Mouse (Mus musculus) heart, embryonic 11.5 days (tissue): ENCODE data around the gene Zfp358. TPM values are rescaled to one million over a fixed set of nuclear protein-coding genes. Genes with fewer than 3 reads are reported as not detected.

ENCODE experiments used
- ATAC-seq: fragments of 200-750 bp; cut with Nextera tagmentation; replicated peaks from 2 replicates; pipeline ENCODE4 v1.8.0; 2017; ENCODE audit warnings: moderate library complexity; ENCODE audit not compliant: insufficient number of reproducible peaks, low FRiP score, low TSS enrichment
- H3K27ac ChIP-seq: fragments of 300-500 bp; sonication (generic); 2 replicates; pipeline ENCODE4 v1.5.1; 2014; ENCODE audit warnings: mild to moderate bottlenecking, low read depth, low read length
- H3K27me3 ChIP-seq: fragments of 300-500 bp; sonication (generic); 2 replicates; pipeline ENCODE4 v1.6.1; 2014; ENCODE audit warnings: mild to moderate bottlenecking, low read length, mixed read lengths; ENCODE audit not compliant: control insufficient read depth, insufficient read depth
- H3K36me3 ChIP-seq: fragments of 300-500 bp; sonication (generic); 2 replicates; pipeline ENCODE4 v1.6.1; 2014; ENCODE audit warnings: mild to moderate bottlenecking, low read length, moderate library complexity, mixed read lengths; ENCODE audit not compliant: control insufficient read depth, insufficient read depth
- H3K4me1 ChIP-seq: fragments of 300-500 bp; sonication (generic); 2 replicates; pipeline ENCODE4 v1.6.1; 2014; ENCODE audit warnings: low read length; ENCODE audit not compliant: control insufficient read depth, insufficient read depth
- H3K4me2 ChIP-seq: fragments of 300-500 bp; sonication (generic); 2 replicates; pipeline ENCODE4 v1.6.1; 2014; ENCODE audit warnings: mild to moderate bottlenecking, moderate library complexity
- H3K4me3 ChIP-seq: fragments of 300-500 bp; sonication (generic); 2 replicates; pipeline ENCODE4 v1.5.1; 2014; ENCODE audit warnings: low read depth, low read length
- H3K9ac ChIP-seq: fragments of 300-500 bp; sonication (generic); 2 replicates; pipeline ENCODE4 v1.6.1; 2014; ENCODE audit warnings: mild to moderate bottlenecking, low read depth, low read length, moderate library complexity
- H3K9me3 ChIP-seq: fragments of 300-500 bp; sonication (generic); replicated peaks from 2 replicates; pipeline ENCODE4 v1.6.1; 2016; ENCODE audit warnings: low read length; ENCODE audit not compliant: control insufficient read depth
- WGBS: fragments of 180-500 bp; shearing (Covaris S2); extraction: QIAGEN DNeasy Blood & Tissue Kit; methylation state at CpG from one replicate; pipeline ENCODE4 v1.1.7; 2014; ENCODE audit not compliant: insufficient replicate concordance; 5-methylcytosine and 5-hydroxymethylcytosine counted together
- polyA plus RNA-seq: library from polyadenylated mRNA; unstranded; fragments of >200 nt; fragmentation: Nextera tagmentation; extraction: Ambion mirVana; gene quantifications from 2 replicates; pipeline ENCODE4 v1.2.1, GENCODE M21; 2014

The Zfp358 gene
- polyA plus RNA-seq, 1 experiment from 2014 or later, result 19.7 TPM

DNA sequence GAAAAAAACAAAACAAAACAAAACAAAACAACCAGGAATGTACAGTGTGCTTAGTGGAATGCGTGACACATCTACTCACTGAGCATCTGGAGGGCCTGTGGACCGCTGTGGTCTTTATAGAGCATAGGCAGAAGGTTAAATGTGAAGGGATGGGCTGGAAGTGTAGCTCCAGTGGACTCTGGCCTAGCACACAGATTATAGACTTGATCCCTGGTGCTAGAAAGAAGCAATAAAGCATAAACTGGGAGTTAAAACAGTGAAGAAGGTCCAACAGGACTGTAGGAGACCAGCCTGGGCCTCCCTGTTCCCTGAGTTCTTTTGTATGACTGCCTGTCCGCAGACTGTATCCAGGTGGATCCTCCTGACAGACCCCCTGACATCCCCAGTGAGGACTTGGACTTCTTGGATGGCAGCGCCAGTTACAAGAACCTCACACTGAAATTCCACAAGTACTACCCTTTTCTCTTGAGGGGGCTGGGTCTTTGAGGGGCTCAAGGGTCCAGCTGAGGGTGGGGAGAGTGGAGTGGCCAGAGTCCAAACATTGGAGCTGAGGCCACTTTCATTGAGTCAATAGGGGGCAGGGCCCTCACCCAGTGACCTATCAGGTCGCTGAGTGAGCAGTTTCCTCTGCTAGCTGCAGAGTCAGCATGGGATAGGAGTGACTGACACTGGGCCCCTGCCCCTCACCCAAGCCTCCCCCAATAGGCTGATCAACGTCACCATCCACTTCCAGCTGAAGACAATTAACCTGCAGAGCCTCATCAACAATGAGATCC is 15.2 kb downstream of the Zfp358 start:
- Histone ChIP-seq H3K27me3 (no peaks in the 10 kb centered on the region), H3K9me3 (no peaks in the 10 kb centered on the region), H3K36me3 (peaks cover 22% of the 10 kb centered on the region), H3K4me1 (no peaks in the 10 kb centered on the region), H3K27ac (no peak overlapping the region), H3K4me2 (no peak overlapping the region), H3K4me3 (no peak overlapping the region), H3K9ac (no peak overlapping the region)
- ATAC-seq, result no peak
- 86% methylated on average over 6 of the region's 6 CpGs for WGBS

DNA sequence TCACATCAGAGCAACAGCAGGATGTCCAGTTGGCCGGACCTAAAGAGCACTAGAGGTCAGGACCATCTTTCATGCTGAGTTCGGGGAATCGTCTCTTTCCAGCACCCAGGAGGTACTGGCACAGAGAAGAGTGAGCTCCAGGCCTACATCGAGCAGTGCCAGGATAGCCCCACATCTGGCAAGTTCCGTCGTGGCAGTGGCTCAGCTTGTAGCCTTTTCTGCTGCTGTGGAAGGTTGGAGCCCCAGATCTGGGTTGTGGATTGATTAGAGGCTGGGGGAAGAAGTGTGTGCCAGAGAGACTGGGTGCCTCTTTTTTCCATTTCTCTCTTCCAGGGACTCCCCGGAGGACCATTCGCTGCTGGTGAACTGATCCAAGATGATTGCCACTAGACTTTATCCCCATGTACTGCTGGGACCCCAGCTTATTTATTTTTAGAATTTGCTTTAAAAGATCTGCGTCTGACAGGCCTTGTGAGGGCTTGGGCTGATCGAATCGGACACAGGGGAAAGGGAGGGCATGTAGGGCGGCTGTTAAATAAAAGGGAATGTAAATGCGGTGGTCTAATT is 21.8 kb downstream of the Zfp358 start:
- Histone ChIP-seq H3K27ac (no peak overlapping the region), H3K36me3 (peaks cover 14% of the 10 kb centered on the region), H3K27me3 (no peaks in the 10 kb centered on the region), H3K4me2 (peak overlapping the region; percentile 98), H3K4me1 (0 out of 2 replicates have a peak, but pooled peaks cover 2% of the 10 kb centered on the region), H3K9ac (peak overlapping the region; percentile 74), H3K4me3 (peak overlapping the region; percentile 69), H3K9me3 (no peaks in the 10 kb centered on the region)
- ATAC-seq, result no peak
- 34% methylated on average over 13 of the region's 13 CpGs for WGBS

DNA sequence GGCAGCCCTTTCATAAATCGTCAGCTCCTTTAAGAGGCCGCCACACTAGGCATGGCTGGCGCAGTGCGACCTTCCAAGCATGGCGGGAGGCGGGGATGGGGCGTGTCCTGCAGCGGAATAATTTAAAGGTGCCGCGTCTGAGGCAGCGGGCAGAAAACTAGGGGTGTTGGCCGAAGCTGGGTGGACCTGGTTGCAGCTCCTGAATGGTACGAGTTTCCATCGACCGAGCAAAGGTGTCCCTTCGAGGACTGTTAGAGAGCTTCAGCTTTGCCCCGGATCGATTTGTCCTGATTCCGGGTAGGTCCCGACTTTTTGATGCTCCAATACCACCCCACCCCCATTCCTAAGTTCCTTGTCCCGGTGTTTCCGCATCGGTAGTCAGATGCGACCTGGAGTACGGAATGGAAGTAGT is 22.3 kb downstream of the Zfp358 start, which contains the start of gene Pnpla6:
TSS of gene Pnpla6 (plus strand) at position 125 of the 412 bp plus-strand sequence.
- Histone ChIP-seq H3K4me2 (peak within 1 kb of the TSS; percentile 98), H3K4me3 (peak within 1 kb of the TSS; percentile 69), H3K4me1 (0 out of 2 replicates have a peak, but pooled peaks cover 2% of the 10 kb centered on the region), H3K9me3 (no peaks in the 10 kb centered on the region), H3K9ac (peak within 1 kb of the TSS; percentile 74), H3K27me3 (no peaks in the 10 kb centered on the region), H3K27ac (peak within 1 kb of the TSS; percentile 60), H3K36me3 (peaks cover 12% of the 10 kb centered on the region)
- peak; percentile 77 for ATAC-seq
- WGBS, result under 1% methylated on average over 25 of the region's 25 CpGs

DNA sequence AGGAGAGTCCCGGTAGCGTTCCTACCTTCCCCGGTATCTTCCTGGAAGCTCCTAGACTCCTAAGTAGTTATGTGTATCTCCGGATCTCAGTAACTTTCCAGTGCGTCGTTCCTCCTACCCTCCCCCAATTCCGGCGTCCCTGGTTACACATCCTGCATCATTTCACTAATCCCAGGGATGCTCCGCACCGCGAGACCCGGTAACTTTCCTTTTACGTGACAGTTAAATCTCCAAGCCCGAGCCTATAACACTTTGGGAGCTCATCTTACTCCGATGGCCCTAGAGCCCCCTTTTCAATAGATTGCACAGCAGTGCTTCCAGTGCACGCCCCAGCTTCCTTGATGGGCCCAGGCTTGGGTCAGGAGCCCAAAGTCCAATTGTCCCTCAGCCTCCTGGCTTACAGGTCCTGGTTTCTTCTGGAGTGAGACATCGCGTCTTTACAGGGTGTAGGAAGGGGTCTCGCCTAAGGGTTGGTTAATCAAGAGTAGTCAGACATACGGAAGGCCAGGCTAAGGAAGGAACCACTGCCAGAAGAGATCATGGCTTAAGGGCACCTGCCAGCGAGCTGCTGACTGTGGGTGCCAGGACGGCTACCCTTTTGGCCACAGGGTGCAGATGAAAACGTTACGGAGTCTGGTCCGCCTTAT is 23.0 kb downstream of the Zfp358 start:
- Histone ChIP-seq H3K9ac (peak overlapping the region; percentile 74), H3K36me3 (peaks cover 10% of the 10 kb centered on the region), H3K4me1 (0 out of 2 replicates have a peak, but pooled peaks cover 2% of the 10 kb centered on the region), H3K4me2 (peak overlapping the region; percentile 98), H3K27me3 (no peaks in the 10 kb centered on the region), H3K27ac (peak overlapping the region; percentile 60), H3K9me3 (no peaks in the 10 kb centered on the region), H3K4me3 (peak overlapping the region; percentile 69)
- ATAC-seq, result peak; percentile 33; the same call in 1 of the 2 replicates
- WGBS, result under 1% methylated on average over 25 of the region's 25 CpGs

DNA sequence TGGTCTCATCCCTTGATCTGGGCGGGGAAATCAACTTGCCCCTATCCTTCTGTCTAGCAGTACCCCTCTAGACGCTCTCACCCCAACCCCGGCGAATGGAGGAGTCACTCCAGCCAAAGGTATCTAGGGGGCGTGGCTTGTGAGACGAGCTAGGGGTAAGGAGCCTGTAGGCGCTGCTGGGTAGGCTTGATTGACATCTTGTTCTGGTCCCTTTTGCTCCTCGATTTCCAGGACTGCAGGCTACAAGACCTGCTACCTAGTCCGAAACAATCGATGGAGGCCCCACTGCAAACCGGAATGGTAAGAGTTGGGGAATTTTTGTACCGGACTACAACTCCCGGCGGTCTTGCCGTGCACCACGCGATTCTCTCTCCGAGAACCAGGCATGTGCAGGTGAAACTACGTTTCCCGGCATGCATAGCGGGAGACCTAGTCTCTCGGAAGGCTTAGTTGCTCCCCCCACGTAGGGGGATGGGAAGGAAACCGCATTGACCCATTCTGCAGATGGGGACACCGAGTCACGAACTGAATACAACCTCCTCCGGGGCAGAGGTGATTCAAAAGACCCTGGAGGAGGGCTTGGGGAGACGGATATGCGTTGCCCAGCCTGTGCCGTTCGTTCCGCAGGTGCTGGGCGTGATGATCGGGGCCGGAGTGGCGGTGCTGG is 23.6 kb downstream of the Zfp358 start:
- H3K4me3 ChIP-seq, result peak overlapping the region; percentile 69
- peak overlapping the region; percentile 74 for H3K9ac ChIP-seq
- ATAC-seq, result peak; percentile 86
- H3K27me3 ChIP-seq, result no peaks in the 10 kb centered on the region
- no peaks in the 10 kb centered on the region for H3K9me3 ChIP-seq
- under 1% methylated on average over 36 of the region's 36 CpGs for WGBS
- H3K36me3 ChIP-seq, result peaks cover 7% of the 10 kb centered on the region
- H3K4me2 ChIP-seq, result peak overlapping the region; percentile 98
- peak overlapping the region; percentile 60; the same call in 1 of the 2 replicates for H3K27ac ChIP-seq
- 0 out of 2 replicates have a peak, but pooled peaks cover 2% of the 10 kb centered on the region for H3K4me1 ChIP-seq

DNA sequence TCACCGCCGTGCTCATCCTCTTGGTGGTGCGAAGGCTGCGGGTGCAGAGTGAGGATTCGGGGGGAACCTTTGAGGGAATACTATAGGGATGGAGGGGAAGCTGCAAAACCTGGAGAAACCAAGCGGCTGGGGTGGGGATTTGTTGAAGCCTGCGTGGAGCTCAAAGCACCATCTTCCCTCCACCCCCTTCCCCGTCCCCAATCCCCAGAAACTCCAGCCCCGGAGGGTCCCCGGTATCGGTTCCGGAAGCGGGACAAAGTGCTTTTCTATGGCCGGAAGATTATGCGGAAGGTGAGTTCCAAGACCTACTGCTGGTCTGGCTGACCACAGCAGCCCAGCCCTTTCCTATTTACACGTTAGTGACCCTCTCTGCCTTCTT is 24.2 kb downstream of the Zfp358 start:
- peak overlapping the region; percentile 41; the same call in 1 of the 2 replicates for H3K27ac ChIP-seq
- peak overlapping the region; percentile 69 for H3K4me3 ChIP-seq
- 0 out of 2 replicates have a peak, but pooled peaks cover 2% of the 10 kb centered on the region for H3K4me1 ChIP-seq
- H3K9ac ChIP-seq, result peak overlapping the region; percentile 74
- no peak; the same call in 1 of the 2 replicates for ATAC-seq
- 5% methylated on average over 16 of the region's 16 CpGs for WGBS
- H3K27me3 ChIP-seq, result no peaks in the 10 kb centered on the region
- peak overlapping the region; percentile 98 for H3K4me2 ChIP-seq
- no peaks in the 10 kb centered on the region for H3K9me3 ChIP-seq
- H3K36me3 ChIP-seq, result peaks cover 4% of the 10 kb centered on the region

DNA sequence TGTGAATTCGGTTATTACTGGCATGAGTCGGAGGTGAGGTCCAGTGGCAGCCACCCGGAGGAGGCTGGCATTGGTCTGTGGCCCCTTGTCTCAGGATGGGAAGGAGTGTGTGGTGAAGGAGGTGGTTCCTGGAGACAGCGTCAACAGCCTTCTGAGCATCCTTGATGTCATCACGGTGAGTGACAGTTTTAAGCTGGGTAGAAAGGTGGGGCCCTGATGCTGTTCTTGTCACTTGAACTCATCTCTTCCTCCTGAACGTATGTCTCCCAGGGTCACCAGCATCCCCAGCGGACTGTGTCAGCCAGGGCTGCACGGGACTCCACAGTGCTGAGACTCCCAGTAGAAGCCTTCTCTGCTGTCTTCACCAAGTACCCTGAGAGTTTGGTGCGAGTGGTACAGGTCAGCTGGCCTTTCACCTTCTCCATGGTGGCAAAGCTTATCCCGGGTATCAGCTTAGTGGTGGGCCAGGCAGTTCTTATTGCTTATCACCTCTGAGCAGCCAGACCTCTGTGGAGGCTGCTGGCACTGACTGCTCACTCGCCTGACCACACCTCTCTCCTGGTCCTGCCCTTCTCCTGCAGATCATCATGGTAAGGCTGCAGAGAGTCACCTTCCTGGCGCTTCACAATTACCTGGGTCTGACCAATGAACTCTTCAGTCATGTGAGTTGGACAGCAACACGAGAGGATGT is 29.2 kb downstream of the Zfp358 start:
- Histone ChIP-seq H3K9me3 (no peaks in the 10 kb centered on the region), H3K27me3 (no peaks in the 10 kb centered on the region), H3K4me1 (no peaks in the 10 kb centered on the region), H3K4me3 (no peak overlapping the region), H3K4me2 (no peak overlapping the region), H3K27ac (no peak overlapping the region), H3K9ac (no peak overlapping the region), H3K36me3 (peaks cover 4% of the 10 kb centered on the region; the same call in 1 of the 2 replicates)
- ATAC-seq, result no peak; the same call in 1 of the 2 replicates
- WGBS, result 82% methylated on average over 13 of the region's 13 CpGs
